Mouse (Mus musculus) forebrain, postnatal 0 days (tissue): ENCODE measurements around the gene Ankrd44. TPM values are rescaled to one million over a fixed set of nuclear protein-coding genes. Genes with fewer than 3 reads are reported as not detected.

ENCODE experiments used
- ATAC-seq: fragments of 200-750 bp; cut with Nextera tagmentation; 2 replicates; pipeline ENCODE4 v1.8.0; 2017; ENCODE audit warnings: mild to moderate bottlenecking, moderate library complexity
- DNase-seq: peaks from one replicate; pipeline ENCODE4 v3.0.0-alpha.2; 2015
- H3K27ac ChIP-seq: fragments of 300-500 bp; sonication (generic); 2 replicates; pipeline ENCODE4 v1.5.1; 2014; ENCODE audit warnings: low read depth, mild to moderate bottlenecking, antibody characterized with exemption, low read length, moderate library complexity, mixed read lengths
- H3K27me3 ChIP-seq: fragments of 300-500 bp; sonication (generic); 2 replicates; pipeline ENCODE4 v1.6.1; 2014; ENCODE audit warnings: mild to moderate bottlenecking, low read length, mixed read lengths; ENCODE audit not compliant: insufficient read depth
- H3K36me3 ChIP-seq: fragments of 300-500 bp; sonication (generic); 2 replicates; pipeline ENCODE4 v1.6.1; 2014; ENCODE audit warnings: mild to moderate bottlenecking, moderate library complexity; ENCODE audit not compliant: insufficient read depth
- H3K4me1 ChIP-seq: fragments of 300-500 bp; sonication (generic); 2 replicates; pipeline ENCODE4 v1.6.1; 2014; ENCODE audit warnings: antibody characterized with exemption; ENCODE audit not compliant: insufficient read depth
- H3K4me2 ChIP-seq: fragments of 300-500 bp; sonication (generic); 2 replicates; pipeline ENCODE4 v1.6.1; 2014; ENCODE audit warnings: low read depth, mild to moderate bottlenecking, moderate library complexity
- H3K4me3 ChIP-seq: fragments of 300-500 bp; sonication (generic); 2 replicates; pipeline ENCODE4 v1.5.1; 2014; ENCODE audit warnings: low read depth, low read length, mixed read lengths
- H3K9ac ChIP-seq: fragments of 300-500 bp; sonication (generic); 2 replicates; pipeline ENCODE4 v1.6.1; 2014; ENCODE audit warnings: mild to moderate bottlenecking
- H3K9me3 ChIP-seq: fragments of 300-500 bp; sonication (generic); 2 replicates; pipeline ENCODE4 v1.6.1; 2016; ENCODE audit warnings: low read length
- CTCF ChIP-seq: sonication (generic); IDR thresholded peaks from 2 replicates; pipeline ENCODE4 v1.5.1; 2016; ENCODE audit warnings: antibody characterized with exemption, control low read depth, low read depth
- WGBS: fragments of 180-500 bp; shearing (Covaris S2); extraction: QIAGEN DNeasy Blood & Tissue Kit; methylation state at CpG from one replicate; pipeline ENCODE4 v1.1.7; 2014; 5-methylcytosine and 5-hydroxymethylcytosine counted together
- polyA plus RNA-seq: library from polyadenylated mRNA; unstranded; fragments of >200 nt; fragmentation: Nextera tagmentation; extraction: Ambion mirVana; gene quantifications from 2 replicates; pipeline ENCODE4 v1.2.1, GENCODE M21; 2015
- total RNA-seq: library from RNA; depleted of rRNA; stranded (reverse); fragments of >200 nt; gene quantifications from 2 replicates; pipeline ENCODE4 v1.2.3, GENCODE M21; 2014

Gene Ankrd44
- total and polyA plus RNA-seq, 2 experiments from 2014 or later = 12.8 to 88.1 TPM

DNA sequence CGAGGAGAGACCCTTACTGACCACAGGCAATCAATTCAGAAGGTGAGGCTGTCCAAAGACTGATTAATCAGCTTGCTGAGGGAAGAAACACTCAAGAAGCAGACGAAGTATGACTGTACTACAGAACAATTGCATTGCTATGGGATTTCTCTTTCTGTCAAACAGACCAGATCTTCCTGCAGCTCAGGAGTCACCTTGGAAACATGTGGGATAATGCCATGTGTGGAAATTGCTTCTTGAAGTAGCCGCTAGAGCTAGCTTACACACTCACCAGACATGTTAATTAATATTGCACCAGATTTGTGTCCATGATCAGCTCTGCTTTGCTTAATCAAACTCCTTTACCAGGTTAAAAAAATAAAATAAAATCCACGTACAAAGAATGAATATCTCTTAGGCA, 137.8 kb downstream of the Ankrd44 start:
- TF ChIP-seq CTCF = no peak
- Histone ChIP-seq H3K9ac (no peak overlapping the region), H3K9me3 (no peaks in the 10 kb centered on the region), H3K4me1 (no peaks in the 10 kb centered on the region), H3K27me3 (no peaks in the 10 kb centered on the region), H3K27ac (no peak overlapping the region), H3K36me3 (no peaks in the 10 kb centered on the region), H3K4me2 (no peak overlapping the region), H3K4me3 (no peak overlapping the region)
- 60% methylated on average over 4 of the region's 4 CpGs for WGBS
- no peak for DNase-seq
- ATAC-seq = no peak

DNA sequence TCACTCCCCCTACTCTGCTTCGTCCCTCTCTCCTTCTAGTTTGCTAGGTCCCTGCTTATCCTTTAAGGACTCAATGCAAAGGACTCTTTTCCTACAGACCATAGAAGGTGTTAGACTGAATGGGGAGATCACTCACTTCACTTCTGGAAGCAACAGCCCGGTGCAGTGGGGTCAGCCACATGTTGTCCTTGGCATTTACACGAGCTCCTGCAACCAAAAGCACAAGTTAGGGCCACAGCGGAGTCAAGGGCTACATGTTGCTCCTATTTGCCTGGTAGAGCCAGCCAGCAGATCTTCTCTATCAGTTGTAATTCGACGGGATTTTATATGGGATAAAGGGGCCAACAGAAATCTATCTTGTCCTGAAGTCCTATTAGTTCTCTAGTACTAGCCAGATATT, 148.0 kb downstream of the Ankrd44 start:
- H3K27me3 ChIP-seq = no peaks in the 10 kb centered on the region
- no peak overlapping the region for H3K27ac ChIP-seq
- no peaks in the 10 kb centered on the region for H3K4me1 ChIP-seq
- 94% methylated on average over 6 of the region's 6 CpGs for WGBS
- ATAC-seq (no peak), DNase-seq (no peak)
- no peak for TF ChIP-seq CTCF
- H3K9me3 ChIP-seq = no peaks in the 10 kb centered on the region
- no peak overlapping the region for H3K4me3 ChIP-seq
- no peak overlapping the region for H3K4me2 ChIP-seq
- H3K9ac ChIP-seq = no peak overlapping the region
- H3K36me3 ChIP-seq = no peaks in the 10 kb centered on the region

DNA sequence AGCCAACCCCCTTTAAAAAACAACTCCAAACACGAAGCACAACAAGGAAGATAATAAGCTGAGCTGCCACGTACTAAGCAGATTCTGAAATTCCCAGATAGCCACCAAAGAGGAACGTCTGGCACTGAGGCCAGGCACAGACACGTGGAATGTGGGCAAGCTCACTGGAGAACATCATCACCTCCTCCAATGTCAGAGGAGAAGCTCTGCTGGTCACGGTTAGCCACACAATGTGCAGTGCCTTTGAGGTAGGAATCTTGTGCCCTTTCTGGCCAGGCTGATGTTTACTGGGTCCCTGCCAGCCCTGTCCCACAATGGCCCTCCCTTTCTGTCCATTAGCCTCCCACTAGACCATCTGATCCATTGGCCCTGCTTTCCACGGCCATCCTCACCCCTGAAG, 149.1 kb downstream of the Ankrd44 start:
- TF ChIP-seq CTCF = no peak
- Histone ChIP-seq H3K4me1 (no peaks in the 10 kb centered on the region), H3K36me3 (no peaks in the 10 kb centered on the region), H3K4me2 (no peak overlapping the region), H3K9me3 (no peaks in the 10 kb centered on the region), H3K27me3 (no peaks in the 10 kb centered on the region), H3K4me3 (no peak overlapping the region), H3K27ac (no peak overlapping the region), H3K9ac (no peak overlapping the region)
- DNase-seq (no peak), ATAC-seq (no peak)
- 82% methylated on average over 6 of the region's 6 CpGs for WGBS

DNA sequence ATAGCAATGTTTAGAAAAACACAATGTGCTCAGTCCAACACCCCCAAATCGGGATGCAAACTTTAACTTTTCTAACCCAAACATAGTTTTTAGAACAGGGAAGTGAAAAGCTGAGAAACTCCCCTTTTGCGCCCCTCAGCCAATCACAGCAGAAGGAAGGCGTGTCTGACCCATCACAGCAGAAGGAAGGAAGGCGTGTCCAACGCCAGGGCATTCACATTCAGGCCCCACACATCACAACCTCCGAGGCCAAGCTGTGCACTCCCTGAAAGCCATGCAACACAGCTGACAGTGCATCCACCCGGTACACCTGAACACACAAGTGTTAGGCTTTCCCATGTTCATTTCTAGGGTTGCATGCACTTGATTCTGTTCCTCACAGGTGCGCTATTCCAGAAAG, 150.1 kb downstream of the Ankrd44 start:
- Histone ChIP-seq H3K4me3 (no peak overlapping the region), H3K4me2 (no peak overlapping the region), H3K27me3 (no peaks in the 10 kb centered on the region), H3K27ac (no peak overlapping the region), H3K36me3 (no peaks in the 10 kb centered on the region), H3K9me3 (no peaks in the 10 kb centered on the region), H3K9ac (no peak overlapping the region), H3K4me1 (no peaks in the 10 kb centered on the region)
- TF ChIP-seq CTCF = no peak
- 55% methylated on average over 8 of the region's 8 CpGs for WGBS
- DNase-seq (no peak), ATAC-seq (no peak)

DNA sequence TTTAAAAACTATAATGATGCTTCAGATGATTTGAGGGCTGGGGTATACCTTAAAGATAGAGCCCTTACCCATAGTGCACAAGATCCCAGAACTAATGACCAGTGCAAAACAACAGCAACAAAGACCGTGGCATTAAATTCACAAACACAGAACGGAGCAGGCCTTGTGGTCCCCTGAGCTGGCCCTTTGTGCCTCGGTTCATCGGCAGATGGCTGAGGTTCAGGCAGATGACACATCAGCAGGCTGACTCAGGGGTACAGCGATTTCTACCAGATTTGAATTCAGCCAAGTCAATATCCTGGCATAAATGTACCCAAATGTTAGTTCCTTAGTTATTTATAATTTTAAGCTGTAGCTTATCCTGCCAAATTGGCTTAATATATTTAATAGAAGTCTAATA, 153.3 kb downstream of the Ankrd44 start:
- no peaks in the 10 kb centered on the region for H3K27me3 ChIP-seq
- 62% methylated on average over 5 of the region's 5 CpGs for WGBS
- H3K4me1 ChIP-seq = no peaks in the 10 kb centered on the region

DNA sequence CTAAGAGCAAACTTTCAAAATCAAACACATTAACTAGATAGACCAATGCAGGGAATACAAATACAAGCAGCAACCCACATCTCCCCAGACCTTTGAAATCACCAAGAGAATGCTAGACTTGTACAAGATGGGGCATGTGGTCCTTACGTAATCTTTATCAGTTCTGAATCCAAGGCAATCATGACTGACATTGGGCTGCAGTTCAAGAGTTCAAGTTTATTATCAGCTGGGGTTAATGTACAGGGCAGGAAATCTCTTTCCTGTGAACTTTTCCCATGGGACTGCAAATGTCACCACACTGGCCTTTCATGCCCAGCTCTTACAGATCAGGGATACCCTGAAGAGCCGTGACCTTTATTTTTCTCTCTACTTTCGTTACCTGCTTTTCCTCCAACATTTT, 154.7 kb downstream of the Ankrd44 start:
- no peaks in the 10 kb centered on the region for H3K9me3 ChIP-seq
- TF ChIP-seq CTCF = no peak
- H3K27me3 ChIP-seq = no peaks in the 10 kb centered on the region
- H3K27ac ChIP-seq = no peak overlapping the region
- no peak overlapping the region for H3K4me2 ChIP-seq
- 95% methylated on average over 3 of the region's 3 CpGs for WGBS
- H3K9ac ChIP-seq = no peak overlapping the region
- DNase-seq (no peak), ATAC-seq (no peak)
- H3K36me3 ChIP-seq = no peaks in the 10 kb centered on the region
- H3K4me3 ChIP-seq = no peak overlapping the region
- H3K4me1 ChIP-seq = no peaks in the 10 kb centered on the region

More for the DNA sequence above, 153.3 kb downstream of the Ankrd44 start:
- Histone ChIP-seq H3K4me3 (no peak overlapping the region), H3K27ac (no peak overlapping the region), H3K4me2 (no peak overlapping the region), H3K9me3 (no peaks in the 10 kb centered on the region), H3K36me3 (no peaks in the 10 kb centered on the region), H3K9ac (no peak overlapping the region)
- ATAC-seq (no peak), DNase-seq (no peak)
- TF ChIP-seq CTCF = no peak

DNA sequence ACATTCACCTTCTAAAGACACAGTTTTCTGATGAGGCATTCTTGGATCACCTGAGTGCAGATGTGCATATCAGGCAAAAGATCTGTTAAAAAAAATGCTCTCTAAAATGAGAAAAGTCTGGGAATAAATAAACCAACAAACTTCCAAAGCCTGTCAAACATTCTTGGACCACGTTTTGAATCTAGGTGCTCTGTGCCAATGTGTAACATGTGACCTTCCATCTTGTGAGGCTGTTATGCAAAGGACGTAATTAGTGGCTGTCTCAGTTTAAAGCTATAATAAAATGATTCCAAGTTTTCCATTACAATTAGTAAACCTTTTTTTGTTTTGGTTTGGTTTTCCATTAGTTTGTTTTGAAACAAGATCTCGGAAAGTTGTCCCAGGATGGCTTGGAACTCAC, 159.0 kb downstream of the Ankrd44 start:
- Histone ChIP-seq H3K9ac (no peak overlapping the region), H3K27me3 (no peaks in the 10 kb centered on the region), H3K4me2 (no peak overlapping the region), H3K4me1 (no peaks in the 10 kb centered on the region), H3K4me3 (no peak overlapping the region), H3K36me3 (no peaks in the 10 kb centered on the region), H3K9me3 (no peaks in the 10 kb centered on the region), H3K27ac (no peak overlapping the region)
- no peak for TF ChIP-seq CTCF
- ATAC-seq (no peak), DNase-seq (no peak)
- WGBS = 56% methylated on average over 3 of the region's 3 CpGs
